Mouse (Mus musculus) gastrocnemius, adult 18-20 months (tissue): ENCODE data around the gene Tagln2. TPM values are rescaled to one million over a fixed set of nuclear protein-coding genes. Genes with fewer than 3 reads are reported as not detected.

ENCODE experiments used
- DNase-seq: peaks from one replicate; pipeline ENCODE4 v3.0.0; 2021; ENCODE audit warnings: low spot score
- total RNA-seq, 2 experiments: library from RNA; stranded (reverse); gene quantifications; 2 replicates each; pipeline ENCODE4 v1.2.3; 2021

Tagln2 gene
- total RNA-seq, 2 experiments from 2014 or later, result 14.0 to 28.7 TPM

DNA sequence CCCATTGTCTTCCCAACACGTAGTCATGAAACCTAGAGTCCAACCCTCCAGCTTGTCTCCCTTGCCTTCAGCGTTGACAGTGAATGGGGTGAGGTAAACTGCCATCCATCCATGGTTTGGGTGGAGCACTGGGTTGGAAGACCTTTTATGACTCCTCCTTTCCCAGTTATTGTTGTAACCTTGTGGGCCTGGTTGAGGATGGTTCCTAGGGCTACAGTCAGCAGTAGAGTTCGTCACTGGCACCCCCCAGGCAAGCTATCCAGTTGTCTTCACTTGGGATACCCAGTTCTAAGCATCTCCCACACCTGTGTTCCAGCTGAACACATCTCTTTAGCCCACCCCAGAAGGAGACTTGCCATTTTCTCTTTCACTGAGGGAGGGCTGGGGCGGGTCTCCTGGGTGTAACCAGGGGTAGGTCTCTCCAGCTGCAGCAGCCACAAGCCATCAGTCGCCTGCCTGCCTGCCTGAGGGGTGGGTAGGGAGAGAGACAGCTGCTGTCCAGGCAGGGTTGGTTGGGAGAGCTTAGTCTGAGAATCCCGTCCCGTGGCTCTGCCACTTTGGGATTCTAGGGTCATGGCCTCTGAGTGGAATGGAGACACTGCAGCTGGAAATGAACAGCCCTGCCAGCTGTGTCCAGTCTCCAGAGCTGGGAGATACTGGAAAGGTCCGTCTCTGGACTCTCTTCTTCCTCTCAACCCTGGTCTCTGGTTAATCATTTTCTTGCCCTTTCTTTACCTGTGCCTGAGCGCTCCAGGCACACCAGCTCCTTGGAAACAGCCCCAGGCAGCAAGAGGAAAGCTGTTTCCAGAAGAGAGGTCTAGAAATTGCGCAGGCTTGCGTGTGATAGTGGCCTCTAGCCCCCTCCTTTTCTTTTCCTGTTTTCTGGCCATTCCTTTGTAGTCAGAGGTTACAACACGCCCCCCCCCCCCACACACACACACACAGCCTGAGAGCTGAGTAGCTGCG, 2.6 kb downstream of the Tagln2 start:
- peak; percentile 17 for DNase-seq

GRCm38 (mm10) chr1:172503111-172503997, 3.5 kb downstream of the Tagln2 start:
- DNase-seq, result peak; percentile 46

GRCm38 (mm10) chr1:172504756-172505155, 4.9 kb downstream of the Tagln2 start:
- DNase-seq, result no peak

- no peak for DNase-seq
Observed at GRCm38 (mm10) chr1:172507001-172507400, 7.2 kb downstream of the Tagln2 start.

GRCm38 (mm10) chr1:172507701-172508100, 7.9 kb downstream of the Tagln2 start:
- DNase-seq, result no peak

DNA sequence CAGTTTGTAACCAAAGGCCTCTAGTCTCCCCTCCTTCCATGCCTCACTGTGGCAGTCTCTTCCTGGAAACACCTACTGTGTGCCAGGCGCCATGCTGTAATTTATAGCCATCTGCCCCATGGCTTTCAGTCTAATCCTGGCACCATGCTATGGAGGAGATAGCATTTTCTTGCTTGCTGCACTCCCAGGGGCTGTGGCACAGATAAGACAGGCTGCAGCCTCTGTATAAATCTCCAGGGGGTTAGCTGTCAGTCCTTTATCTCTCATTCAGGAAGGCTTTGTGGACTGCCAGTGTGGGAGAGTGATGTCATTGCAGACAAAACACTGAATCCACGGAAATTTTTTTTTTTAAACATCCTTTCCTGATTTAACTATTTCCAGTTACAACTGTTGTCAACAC, 8.3 kb downstream of the Tagln2 start:
- DNase-seq, result no peak

DNA sequence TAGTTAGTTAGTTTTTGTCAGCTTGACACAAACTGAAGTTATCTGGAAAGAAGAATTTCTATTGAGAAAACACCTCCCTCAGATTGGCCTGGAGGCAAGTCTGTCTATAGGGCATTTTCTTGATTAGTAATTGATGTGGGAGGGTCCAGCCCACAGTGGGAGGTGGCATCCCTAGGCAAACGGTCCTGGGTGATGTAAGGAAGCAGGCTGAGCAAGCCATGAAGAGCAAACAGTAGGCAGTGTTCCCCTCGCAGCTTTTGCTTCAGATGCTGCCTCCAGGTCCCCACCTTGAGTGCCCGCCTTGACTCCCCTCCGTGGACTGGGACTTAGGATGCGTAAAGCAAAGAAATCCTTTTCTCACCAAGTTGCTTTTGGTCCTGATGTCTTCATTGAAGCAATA, 9.4 kb downstream of the Tagln2 start:
- DNase-seq, result no peak

- DNase-seq, result no peak
Observed at GRCm38 (mm10) chr1:172509983-172510382, 10.1 kb downstream of the Tagln2 start.

- no peak for DNase-seq
Observed at GRCm38 (mm10) chr1:172510421-172510972, 10.7 kb downstream of the Tagln2 start.

GRCm38 (mm10) chr1:172512962-172513361, 13.1 kb downstream of the Tagln2 start:
- peak; percentile 56 for DNase-seq

DNA sequence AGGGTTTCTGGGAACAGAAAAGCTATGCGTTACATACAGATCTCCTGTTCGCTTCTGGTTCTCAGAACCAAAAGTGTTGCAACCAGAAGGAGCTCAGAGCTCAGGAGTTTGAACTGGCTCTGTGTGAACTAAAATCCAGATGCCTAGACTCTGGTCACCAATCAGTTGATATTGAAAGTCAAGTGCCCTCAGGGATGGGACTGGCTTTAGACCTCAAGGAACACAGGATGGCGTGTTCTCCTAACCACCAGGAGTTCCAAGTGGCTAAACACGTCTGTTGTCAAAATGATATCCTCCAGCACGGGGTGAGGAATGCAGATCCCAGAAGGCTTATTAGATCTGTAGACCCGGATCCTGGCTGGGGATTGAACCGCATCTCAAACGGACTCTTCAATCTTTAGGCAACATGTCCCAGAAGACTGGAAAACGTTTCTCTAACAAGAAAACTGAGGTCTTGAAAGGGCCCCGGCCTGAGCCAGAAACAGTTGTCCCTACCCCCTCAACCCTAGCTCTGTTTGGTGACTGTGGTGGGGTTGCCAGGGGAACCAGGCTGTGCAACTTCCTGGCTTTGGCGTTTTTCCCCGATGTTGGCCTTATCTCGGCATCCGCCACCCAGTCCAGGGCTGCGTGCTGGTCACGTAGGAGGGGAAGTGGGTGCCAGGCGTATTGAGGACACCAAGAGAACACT, 13.8 kb downstream of the Tagln2 start:
- DNase-seq, result peak; percentile 52

- no peak for DNase-seq
Observed at GRCm38 (mm10) chr1:172514213-172514529, 14.3 kb downstream of the Tagln2 start.

- no peak for DNase-seq
Observed at GRCm38 (mm10) chr1:172514551-172515268, 14.9 kb downstream of the Tagln2 start.

DNA sequence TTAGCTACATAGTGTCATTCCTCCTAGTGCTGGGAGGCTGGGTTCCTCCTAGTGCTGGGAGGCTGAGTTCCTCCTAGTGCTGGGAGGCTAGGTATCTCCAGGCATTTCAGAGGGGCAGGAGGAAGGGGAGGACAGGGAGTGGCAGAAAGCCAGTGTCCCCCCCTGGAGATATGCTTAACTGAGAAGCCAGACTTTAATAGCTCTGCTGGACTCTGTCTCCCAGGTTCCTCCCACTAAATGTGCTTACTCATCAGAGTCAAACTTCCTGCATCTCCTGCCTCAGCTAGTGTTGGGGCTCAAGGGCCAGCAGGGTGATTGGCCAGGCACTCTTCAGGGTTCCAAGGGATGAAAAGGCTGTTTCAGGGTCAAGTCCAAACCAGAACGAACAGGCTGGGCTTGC, 15.5 kb downstream of the Tagln2 start:
- DNase-seq, result no peak

- DNase-seq, result no peak
Observed at GRCm38 (mm10) chr1:172518013-172518412, 18.2 kb downstream of the Tagln2 start.

DNA sequence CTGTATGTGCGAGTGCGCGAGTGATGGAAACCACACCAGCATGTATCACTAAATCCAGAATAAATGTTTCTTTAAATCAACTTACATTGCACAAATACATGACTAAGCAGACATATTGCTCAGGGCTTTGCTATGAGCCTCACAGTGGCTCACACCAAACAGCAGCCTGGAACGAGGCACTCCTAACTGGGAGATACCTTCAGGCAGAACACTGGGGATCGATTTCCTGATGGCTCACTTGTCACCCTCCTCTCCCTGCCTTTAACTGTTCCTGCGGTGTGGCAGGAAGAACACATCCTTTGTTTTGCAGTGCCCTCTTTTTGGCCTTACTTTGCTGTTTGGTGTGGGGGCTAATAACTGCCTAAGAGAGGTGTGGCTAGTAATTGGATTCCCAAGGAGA, 19.8 kb downstream of the Tagln2 start:
- no peak for DNase-seq

- DNase-seq, result peak; percentile 47
Observed at GRCm38 (mm10) chr1:172520576-172521440, 21.0 kb downstream of the Tagln2 start, which contains the start of gene Cfap45. Gene Cfap45 (plus strand): TSS chr1:172520801.

DNA sequence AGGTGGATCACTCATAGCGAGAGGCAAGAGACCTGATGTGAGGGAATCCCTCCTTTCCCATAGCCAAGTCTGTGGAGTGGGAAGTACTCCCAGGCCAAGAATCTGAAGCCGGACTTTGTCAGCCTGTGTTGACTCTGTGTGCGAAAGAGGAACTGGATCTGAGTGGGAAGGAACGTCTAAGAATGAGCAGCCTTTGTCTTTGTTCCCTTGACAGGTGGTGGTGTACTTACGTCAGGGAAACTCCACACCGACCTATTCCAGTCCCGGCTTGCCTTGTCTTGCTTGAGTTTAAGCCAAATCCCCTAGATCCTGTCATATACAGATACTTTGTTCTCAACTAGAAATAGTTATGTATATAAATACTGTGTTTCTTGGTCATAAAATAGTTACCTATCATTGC, 22.7 kb downstream of the Tagln2 start:
- DNase-seq, result no peak

DNA sequence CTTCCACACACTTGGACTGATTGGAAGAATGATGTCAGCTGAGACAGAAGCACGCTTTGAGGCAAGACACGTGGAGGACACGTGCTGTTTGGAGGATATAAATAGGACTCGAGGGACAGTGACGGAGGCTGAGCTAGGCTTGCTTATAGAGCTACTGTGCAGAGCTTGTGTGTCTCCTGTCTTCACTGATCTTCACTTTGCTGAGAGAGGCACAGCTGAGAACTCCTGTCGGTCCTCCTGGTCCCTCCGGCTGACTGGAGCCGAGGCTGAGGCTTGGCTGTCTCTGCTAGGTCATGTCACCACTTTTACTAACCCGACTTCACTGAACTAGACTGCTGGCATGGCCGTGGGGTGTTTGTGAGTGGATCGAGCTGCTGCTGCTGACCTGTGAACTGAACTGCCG, 23.9 kb downstream of the Tagln2 start:
- DNase-seq, result no peak
